Mouse (Mus musculus): ENCODE measurements at regions not wholly inside any gene's neighbourhood (a gene's known extent, or its start where the extent isn't known, plus 50 kb on each side); places are given as distances from the start of the nearest gene placed in this dataset.

- TF ChIP-seq POLR2A (IDR thresholded peaks at IDR 0.05; ENCODE audit: insufficient read length, low read depth) (no peak), USF1 (IDR thresholded peaks at IDR 0.05; ENCODE audit: low read depth) (no peak), MYOD1 (IDR thresholded peaks at IDR 0.05; ENCODE audit: control insufficient read depth in 1 of 3, insufficient read length in 2 of 3, low read depth in 2 of 3) (peak in 2 of 3 experiments; percentile 46 to 83), MYOG (IDR thresholded peaks at IDR 0.05; ENCODE audit: control insufficient read depth in 1 of 3, insufficient read depth in 1 of 3, insufficient read length in 2 of 3, low read depth in 2 of 3) (peak in 1 of 3 experiments; percentile 66), POLR2AphosphoS2 (IDR thresholded peaks at IDR 0.05; ENCODE audit: insufficient read length, low read depth) (no peak), MAX (IDR thresholded peaks at IDR 0.05; ENCODE audit: low read depth) (no peak), TCF12 (IDR thresholded peaks at IDR 0.05; ENCODE audit: insufficient read depth, poor library complexity, severe bottlenecking) (no peak), CEBPB (IDR thresholded peaks at IDR 0.05; ENCODE audit: insufficient read depth, poor library complexity, severe bottlenecking) (no peak)
Measured at GRCm38 (mm10) chr4:105996893-105997630, 207.4 kb downstream of the Gm12728 start.

Measured in myocyte (in vitro differentiated cells).